Mouse (Mus musculus) ES-E14 (cell line): ENCODE measurements around the gene Uvrag.

Experiments
- CHD2 ChIP-seq: IDR thresholded peaks from 2 replicates; pipeline ENCODE4 v1.6.1; 2014; ENCODE audit warnings: mild to moderate bottlenecking, low read depth, low read length, inconsistent platforms
- ZC3H11A ChIP-seq: IDR thresholded peaks from 2 replicates; pipeline ENCODE4 v1.6.1; 2012; ENCODE audit warnings: low read depth, mild to moderate bottlenecking, inconsistent platforms, low read length, borderline replicate concordance
- ZNF384 ChIP-seq: IDR thresholded peaks from 2 replicates; pipeline ENCODE4 v1.6.1; 2012; ENCODE audit warnings: low read depth, low read length, inconsistent platforms

GRCm38 (mm10) chr7:99166159-99166558, 25.2 kb upstream of the Uvrag start:
- no peak for TF ChIP-seq ZNF384
- no peak for TF ChIP-seq CHD2
- TF ChIP-seq ZC3H11A = no peak
